ENCODE assay signal across 27 mouse cellular contexts in the genomic region with DNA sequence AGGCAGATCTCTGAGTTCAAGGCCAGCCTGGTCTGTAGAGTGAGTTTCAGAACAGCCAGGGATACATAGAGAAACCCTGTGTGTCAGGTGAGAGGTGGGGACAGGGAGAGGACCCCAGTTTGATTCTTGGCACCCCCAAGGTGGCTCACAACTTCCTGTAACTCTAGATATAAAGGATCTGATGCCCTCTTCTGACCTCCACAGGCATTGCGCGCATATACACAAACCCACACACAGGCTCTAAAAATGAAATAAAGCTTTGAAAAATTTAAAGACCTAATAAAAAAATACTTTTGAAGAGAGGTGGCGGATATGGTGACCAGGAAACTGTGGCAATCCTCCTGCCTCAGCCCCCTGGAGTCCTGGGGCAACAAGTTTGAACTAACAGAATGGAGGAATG. TPM values are rescaled to one million over a fixed set of nuclear protein-coding genes. Genes with fewer than 3 reads are reported as not detected.
A peak's percentile ranks its signal among the peaks of the same experiment; 100 is the strongest.
DNase-seq lines count a peak whose midpoint lies in the region; ATAC-seq and TF ChIP-seq lines count a peak whose summit lies in the region.
"Had no signal": no experiment of that assay in that cellular context is flagged by ENCODE, and none has a peak within 500 bp of the region (broad histone marks: within the 10 kb centered on the region; RNA-seq: fewer than 3 reads in every experiment).

No protein-coding gene starts in this region.

- intact Hi-C loops in gastrocnemius, adult 2 months (cut with DNase I): no loop called here

- no peak for TF ChIP-seq POLR2A in kidney, adult 2 months (IDR thresholded peaks at IDR 0.05; ENCODE audit: low read depth, low read length)

- peak overlapping the region; percentile 15; the same call in 1 of the 2 replicates for H3K4me2 ChIP-seq in midbrain, embryonic 14.5 days (ENCODE audit: low read length)
- H3K4me2 ChIP-seq: liver, embryonic 11.5 days had no signal

- no peak overlapping the region for H3K9ac ChIP-seq in midbrain, embryonic 14.5 days (replicated peaks; ENCODE audit: low read length)
- H3K9ac ChIP-seq: kidney, embryonic 15.5 days; limb, embryonic 12.5 days; liver, postnatal 0 days had no signal

- DNase-seq in gastrocnemius, adult 2 months: no peak
- no peak for DNase-seq in gastrocnemius, adult 8-10 months (ENCODE audit: low spot score in 2 of 2)
- DNase-seq in kidney, adult 2 months: peak; percentile 7
- no peak for DNase-seq in kidney, postnatal 14 days
- DNase-seq in midbrain, embryonic 14.5 days: no peak
- no peak for DNase-seq in midbrain, embryonic 10.5 days (ENCODE audit: low spot score)
- DNase-seq in embryonic facial prominence, embryonic 10.5 days (ENCODE audit: low spot score): no peak
- DNase-seq in cerebellum, adult 18-20 months: no peak
- DNase-seq: adrenal gland, postnatal 36 days; cerebellum, adult 9-11 months; liver, postnatal 0 days; lung, postnatal 10 days; right cerebral cortex, postnatal 4 days; thymus, adult 18-20 months; thymus, postnatal 36 days had no signal

- no peaks in the 10 kb centered on the region for H3K9me3 ChIP-seq in midbrain, embryonic 14.5 days (ENCODE audit: control insufficient read depth, low read length)
- no peaks in the 10 kb centered on the region for H3K9me3 ChIP-seq in midbrain, embryonic 10.5 days (replicated peaks)
- H3K9me3 ChIP-seq in embryonic facial prominence, embryonic 10.5 days: no peaks in the 10 kb centered on the region
- H3K9me3 ChIP-seq: hindbrain, embryonic 15.5 days; kidney, embryonic 15.5 days had no signal

- peak overlapping the region; percentile 90 for H3K27ac ChIP-seq in gastrocnemius, adult 2 months
- no peak overlapping the region for H3K27ac ChIP-seq in kidney, adult 2 months (ENCODE audit: insufficient read depth, low read depth, low read length)
- H3K27ac ChIP-seq in midbrain, embryonic 14.5 days (replicated peaks; ENCODE audit: low read depth, low read length): no peak overlapping the region
- no peak overlapping the region for H3K27ac ChIP-seq in midbrain, embryonic 10.5 days (replicated peaks)
- H3K27ac ChIP-seq in embryonic facial prominence, embryonic 10.5 days (replicated peaks): no peak overlapping the region
- H3K27ac ChIP-seq: limb, embryonic 12.5 days had no signal

- no peaks in the 10 kb centered on the region for H3K27me3 ChIP-seq in kidney, adult 2 months (replicated peaks; ENCODE audit: control insufficient read depth, insufficient read depth, low read length)
- no peaks in the 10 kb centered on the region for H3K27me3 ChIP-seq in midbrain, embryonic 14.5 days (ENCODE audit: control insufficient read depth, insufficient read depth, low read length)
- H3K27me3 ChIP-seq in midbrain, embryonic 10.5 days (ENCODE audit: low read depth, poor library complexity, severe bottlenecking): no peaks in the 10 kb centered on the region
- no peaks in the 10 kb centered on the region for H3K27me3 ChIP-seq in embryonic facial prominence, embryonic 10.5 days (replicated peaks; ENCODE audit: low read depth, poor library complexity, severe bottlenecking)
- H3K27me3 ChIP-seq: hindbrain, embryonic 15.5 days; kidney, embryonic 15.5 days; limb, embryonic 12.5 days; Patski had no signal

- no peaks in the 10 kb centered on the region for H3K36me3 ChIP-seq in kidney, adult 2 months (ENCODE audit: control insufficient read depth, insufficient read depth, low read length)
- no peaks in the 10 kb centered on the region; the same call in 1 of the 2 replicates for H3K36me3 ChIP-seq in midbrain, embryonic 14.5 days (ENCODE audit: control insufficient read depth, insufficient read depth, low read length)
- peaks cover 26% of the 10 kb centered on the region for H3K36me3 ChIP-seq in midbrain, embryonic 10.5 days
- peaks cover 33% of the 10 kb centered on the region for H3K36me3 ChIP-seq in embryonic facial prominence, embryonic 10.5 days (replicated peaks)
- H3K36me3 ChIP-seq: hindbrain, embryonic 15.5 days had no signal

- peaks cover 27% of the 10 kb centered on the region; the same call in 1 of the 2 replicates for H3K4me1 ChIP-seq in kidney, adult 2 months (ENCODE audit: control insufficient read depth, insufficient read depth, low read length)
- peaks cover 22% of the 10 kb centered on the region for H3K4me1 ChIP-seq in midbrain, embryonic 14.5 days (ENCODE audit: control insufficient read depth, insufficient read depth, low read length)
- peaks cover 49% of the 10 kb centered on the region for H3K4me1 ChIP-seq in midbrain, embryonic 10.5 days
- H3K4me1 ChIP-seq in embryonic facial prominence, embryonic 10.5 days: peaks cover 51% of the 10 kb centered on the region

- H3K4me3 ChIP-seq in gastrocnemius, adult 2 months: no peak overlapping the region
- H3K4me3 ChIP-seq in kidney, adult 2 months (ENCODE audit: insufficient read depth, low read depth, low read length): no peak overlapping the region
- H3K4me3 ChIP-seq in midbrain, embryonic 14.5 days (replicated peaks; ENCODE audit: low read depth, low read length): no peak overlapping the region
- no peak overlapping the region for H3K4me3 ChIP-seq in midbrain, embryonic 10.5 days
- peak overlapping the region; percentile 11; the same call in 1 of the 2 replicates for H3K4me3 ChIP-seq in embryonic facial prominence, embryonic 10.5 days
- H3K4me3 ChIP-seq: kidney, embryonic 15.5 days had no signal

- WGBS in kidney, adult 2 months: 95% methylated on average over 3 of the region's 3 CpGs
- WGBS in midbrain, embryonic 14.5 days: 97% methylated on average over 3 of the region's 3 CpGs
- 99% methylated on average over 3 of the region's 3 CpGs for WGBS in midbrain, embryonic 10.5 days
- 97% methylated on average over 3 of the region's 3 CpGs for WGBS in embryonic facial prominence, embryonic 10.5 days

- peak; percentile 40 for TF ChIP-seq CTCF in gastrocnemius, adult 2 months (IDR thresholded peaks at IDR 0.05)
- no peak for TF ChIP-seq CTCF in kidney, adult 2 months (conservative IDR thresholded peaks at IDR 0.05; ENCODE audit: insufficient read depth, insufficient read length, low read depth, low read length)

- ATAC-seq in midbrain, embryonic 14.5 days (ENCODE audit: low FRiP score, low TSS enrichment): no peak
- ATAC-seq: CD4-positive, CD25-positive, alpha-beta regulatory T cell, adult 4 months; intestine, embryonic 16.5 days; liver, postnatal 0 days; Patski had no signal

RNA-seq across cellular contexts. Expression of a gene that starts 2.5 kb away (rescaled TPM):
- 10 to 100 TPM; 18.1 to 23.0 TPM for total RNA-seq in gastrocnemius, adult 2 months (2021)
- total RNA-seq in gastrocnemius, adult 8-10 months (2022): 10 to 100 TPM in 3 of 4 experiments, 1 to 10 TPM in 1; 6.8 to 12.3 (median 11.2) TPM
- 110 and 121 TPM in 2 replicates for polyA plus RNA-seq in kidney, adult 2 months (2012; rRNA removed)
- polyA plus RNA-seq in midbrain, embryonic 14.5 days (2014; fragmentation: Nextera tagmentation; extraction: Ambion mirVana): 270 and 307 TPM in 2 replicates
- 130 and 153 TPM in 2 replicates for polyA plus RNA-seq in midbrain, embryonic 10.5 days (2016; fragmentation: Nextera tagmentation; extraction: Ambion mirVana)
- polyA plus RNA-seq in embryonic facial prominence, embryonic 10.5 days (2016; fragmentation: Nextera tagmentation; extraction: Ambion mirVana): 127 and 129 TPM in 2 replicates

RNA-seq across cellular contexts. Expression of a gene that starts 5.1 kb away (rescaled TPM):
- not detected for total RNA-seq in gastrocnemius, adult 2 months (2021)
- not detected for total RNA-seq in gastrocnemius, adult 8-10 months (2022)
- 0.03 and 0.08 TPM in 2 replicates for polyA plus RNA-seq in kidney, adult 2 months (2012; rRNA removed)
- 0.30 TPM in 1 of 2 replicates, not detected in the other for polyA plus RNA-seq in midbrain, embryonic 14.5 days (2014; fragmentation: Nextera tagmentation; extraction: Ambion mirVana)
- 0.05 TPM in 1 of 2 replicates, not detected in the other for polyA plus RNA-seq in midbrain, embryonic 10.5 days (2016; fragmentation: Nextera tagmentation; extraction: Ambion mirVana)
- 0.05 TPM in 1 of 2 replicates, not detected in the other for polyA plus RNA-seq in embryonic facial prominence, embryonic 10.5 days (2016; fragmentation: Nextera tagmentation; extraction: Ambion mirVana)
- total RNA-seq: adrenal gland, adult 18-20 months; adrenal gland, postnatal 36 days; gastrocnemius, postnatal 4 days had no signal
- polyA plus RNA-seq: CD4-positive, CD25-positive, alpha-beta regulatory T cell, adult 4 months; heart, postnatal 0 days; limb, embryonic 12.5 days; Patski; stomach, embryonic 14.5 days had no signal

RNA-seq across cellular contexts. Expression of a gene that starts 18.8 kb away (rescaled TPM):
- 1 to 10 TPM; 1.0 to 1.5 TPM for total RNA-seq in gastrocnemius, adult 2 months (2021)
- total RNA-seq in gastrocnemius, adult 8-10 months (2022): 1 to 10 TPM in 2 of 4 experiments, under 1 TPM in 2; 0.73 to 1.2 (median 1.1) TPM
- polyA plus RNA-seq in kidney, adult 2 months (2012; rRNA removed): 17.0 and 24.1 TPM in 2 replicates
- polyA plus RNA-seq in midbrain, embryonic 14.5 days (2014; fragmentation: Nextera tagmentation; extraction: Ambion mirVana): 0.80 and 1.5 TPM in 2 replicates
- 1.1 and 1.8 TPM in 2 replicates for polyA plus RNA-seq in midbrain, embryonic 10.5 days (2016; fragmentation: Nextera tagmentation; extraction: Ambion mirVana)
- 1.9 and 2.2 TPM in 2 replicates for polyA plus RNA-seq in embryonic facial prominence, embryonic 10.5 days (2016; fragmentation: Nextera tagmentation; extraction: Ambion mirVana)

RNA-seq across cellular contexts. Expression of a gene that starts 24.9 kb away (rescaled TPM):
- not detected for total RNA-seq in gastrocnemius, adult 2 months (2021)
- not detected for total RNA-seq in gastrocnemius, adult 8-10 months (2022)
- 17.9 and 19.9 TPM in 2 replicates for polyA plus RNA-seq in kidney, adult 2 months (2012; rRNA removed)
- 0.45 and 1.5 TPM in 2 replicates for polyA plus RNA-seq in midbrain, embryonic 14.5 days (2014; fragmentation: Nextera tagmentation; extraction: Ambion mirVana)
- 0.46 and 0.67 TPM in 2 replicates for polyA plus RNA-seq in midbrain, embryonic 10.5 days (2016; fragmentation: Nextera tagmentation; extraction: Ambion mirVana)
- 1.7 and 2.2 TPM in 2 replicates for polyA plus RNA-seq in embryonic facial prominence, embryonic 10.5 days (2016; fragmentation: Nextera tagmentation; extraction: Ambion mirVana)
- total RNA-seq: common myeloid progenitor, adult 5-6 weeks had no signal

RNA-seq across cellular contexts. Expression of a gene that starts 29.2 kb away (rescaled TPM):
- total RNA-seq in gastrocnemius, adult 2 months (2021): 10 to 100 TPM; 46.1 to 53.6 TPM
- total RNA-seq in gastrocnemius, adult 8-10 months (2022): 10 to 100 TPM; 51.9 to 80.5 (median 53.3) TPM
- 90.2 and 122 TPM in 2 replicates for polyA plus RNA-seq in kidney, adult 2 months (2012; rRNA removed)
- polyA plus RNA-seq in midbrain, embryonic 14.5 days (2014; fragmentation: Nextera tagmentation; extraction: Ambion mirVana): 92.8 and 94.6 TPM in 2 replicates
- 109 and 118 TPM in 2 replicates for polyA plus RNA-seq in midbrain, embryonic 10.5 days (2016; fragmentation: Nextera tagmentation; extraction: Ambion mirVana)
- 125 and 126 TPM in 2 replicates for polyA plus RNA-seq in embryonic facial prominence, embryonic 10.5 days (2016; fragmentation: Nextera tagmentation; extraction: Ambion mirVana)
